Mouse (Mus musculus): ENCODE results near the gene Hdhd3. TPM values are rescaled to one million over a fixed set of nuclear protein-coding genes. Genes with fewer than 3 reads are reported as not detected.

Gene Hdhd3
- polyA plus RNA-seq, 1 experiment: 7.0 TPM

- TF ChIP-seq POLR2A (IDR thresholded peaks at IDR 0.05; ENCODE audit: control insufficient read depth, extremely low read depth, insufficient read depth, low read length, poor library complexity) (no peak), CTCF (IDR thresholded peaks at IDR 0.05; ENCODE audit: borderline replicate concordance, control insufficient read depth, extremely low read depth, insufficient read depth, low read length, poor library complexity) (no peak)
- no peak overlapping the region for H3K4me3 ChIP-seq (ENCODE audit: control insufficient read depth, insufficient read depth, low read length)
- WGBS: 92% methylated on average over 2 of the region's 2 CpGs
- no peaks in the 10 kb centered on the region for H3K36me3 ChIP-seq (ENCODE audit: control insufficient read depth, insufficient read depth, low read length)
- peaks cover 16% of the 10 kb centered on the region for H3K4me1 ChIP-seq (replicated peaks; ENCODE audit: control insufficient read depth, insufficient read depth, low read length)
- no peaks in the 10 kb centered on the region for H3K27me3 ChIP-seq (ENCODE audit: control insufficient read depth, insufficient read depth, low read length)
- no peak for DNase-seq
- no peak overlapping the region for H3K27ac ChIP-seq (ENCODE audit: control insufficient read depth, insufficient read depth, low read length)
Observed at GRCm38 (mm10) chr4:62472071-62472470, 31.2 kb downstream of the Hdhd3 start.

- Histone ChIP-seq H3K27me3 (ENCODE audit: control insufficient read depth, insufficient read depth, low read length) (no peaks in the 10 kb centered on the region), H3K4me3 (ENCODE audit: control insufficient read depth, insufficient read depth, low read length) (peak within 1 kb of the TSS; percentile 53), H3K27ac (ENCODE audit: control insufficient read depth, insufficient read depth, low read length) (no peak within 1 kb of the TSS), H3K36me3 (ENCODE audit: control insufficient read depth, insufficient read depth, low read length) (no peaks in the 10 kb centered on the region), H3K4me1 (replicated peaks; ENCODE audit: control insufficient read depth, insufficient read depth, low read length) (peaks cover 8% of the 10 kb centered on the region)
- 2% methylated on average over 30 of the region's 30 CpGs for WGBS
- DNase-seq: peak; percentile 78
- no peak for TF ChIP-seq POLR2A (IDR thresholded peaks at IDR 0.05; ENCODE audit: control insufficient read depth, extremely low read depth, insufficient read depth, low read length, poor library complexity)
- TF ChIP-seq CTCF (IDR thresholded peaks at IDR 0.05; ENCODE audit: borderline replicate concordance, control insufficient read depth, extremely low read depth, insufficient read depth, low read length, poor library complexity): no peak
Observed at GRCm38 (mm10) chr4:62470598-62471051, 32.6 kb downstream of the Hdhd3 start, which contains the start of gene Wdr31. Wdr31 (minus strand) TSS chr4:62470896.

GRCm38 (mm10) chr4:62468158-62468557, 35.1 kb downstream of the Hdhd3 start:
- Histone ChIP-seq H3K27ac (ENCODE audit: control insufficient read depth, insufficient read depth, low read length) (no peak overlapping the region), H3K27me3 (ENCODE audit: control insufficient read depth, insufficient read depth, low read length) (no peaks in the 10 kb centered on the region), H3K4me1 (replicated peaks; ENCODE audit: control insufficient read depth, insufficient read depth, low read length) (peaks cover 3% of the 10 kb centered on the region), H3K36me3 (ENCODE audit: control insufficient read depth, insufficient read depth, low read length) (no peaks in the 10 kb centered on the region), H3K4me3 (ENCODE audit: control insufficient read depth, insufficient read depth, low read length) (no peak overlapping the region)
- no peak for DNase-seq
- WGBS: 96% methylated on average over 1 of the region's 1 CpGs
- TF ChIP-seq CTCF (IDR thresholded peaks at IDR 0.05; ENCODE audit: borderline replicate concordance, control insufficient read depth, extremely low read depth, insufficient read depth, low read length, poor library complexity) (no peak), POLR2A (IDR thresholded peaks at IDR 0.05; ENCODE audit: control insufficient read depth, extremely low read depth, insufficient read depth, low read length, poor library complexity) (no peak)

GRCm38 (mm10) chr4:62463124-62463523, 40.1 kb downstream of the Hdhd3 start:
- no peak overlapping the region for H3K4me3 ChIP-seq (ENCODE audit: control insufficient read depth, insufficient read depth, low read length)
- H3K27me3 ChIP-seq (ENCODE audit: control insufficient read depth, insufficient read depth, low read length): no peaks in the 10 kb centered on the region
- 96% methylated on average over 2 of the region's 2 CpGs for WGBS
- H3K36me3 ChIP-seq (ENCODE audit: control insufficient read depth, insufficient read depth, low read length): no peaks in the 10 kb centered on the region
- no peak for DNase-seq
- H3K27ac ChIP-seq (ENCODE audit: control insufficient read depth, insufficient read depth, low read length): no peak overlapping the region
- TF ChIP-seq POLR2A (IDR thresholded peaks at IDR 0.05; ENCODE audit: control insufficient read depth, extremely low read depth, insufficient read depth, low read length, poor library complexity) (no peak), CTCF (IDR thresholded peaks at IDR 0.05; ENCODE audit: borderline replicate concordance, control insufficient read depth, extremely low read depth, insufficient read depth, low read length, poor library complexity) (no peak)
- no peaks in the 10 kb centered on the region for H3K4me1 ChIP-seq (replicated peaks; ENCODE audit: control insufficient read depth, insufficient read depth, low read length)

GRCm38 (mm10) chr4:62460348-62460747, 42.9 kb downstream of the Hdhd3 start:
- no peaks in the 10 kb centered on the region for H3K27me3 ChIP-seq (ENCODE audit: control insufficient read depth, insufficient read depth, low read length)
- H3K27ac ChIP-seq (ENCODE audit: control insufficient read depth, insufficient read depth, low read length): no peak overlapping the region
- 97% methylated on average over 8 of the region's 8 CpGs for WGBS
- no peak for DNase-seq
- 0 out of 2 replicates have a peak, but pooled peaks cover 2% of the 10 kb centered on the region for H3K4me1 ChIP-seq (replicated peaks; ENCODE audit: control insufficient read depth, insufficient read depth, low read length)
- no peak for TF ChIP-seq CTCF (IDR thresholded peaks at IDR 0.05; ENCODE audit: borderline replicate concordance, control insufficient read depth, extremely low read depth, insufficient read depth, low read length, poor library complexity)
- TF ChIP-seq POLR2A (IDR thresholded peaks at IDR 0.05; ENCODE audit: control insufficient read depth, extremely low read depth, insufficient read depth, low read length, poor library complexity): no peak
- no peaks in the 10 kb centered on the region for H3K36me3 ChIP-seq (ENCODE audit: control insufficient read depth, insufficient read depth, low read length)
- no peak overlapping the region for H3K4me3 ChIP-seq (ENCODE audit: control insufficient read depth, insufficient read depth, low read length)

GRCm38 (mm10) chr4:62459081-62459480, 44.2 kb downstream of the Hdhd3 start:
- no peak for TF ChIP-seq CTCF (IDR thresholded peaks at IDR 0.05; ENCODE audit: borderline replicate concordance, control insufficient read depth, extremely low read depth, insufficient read depth, low read length, poor library complexity)
- Histone ChIP-seq H3K27me3 (ENCODE audit: control insufficient read depth, insufficient read depth, low read length) (no peaks in the 10 kb centered on the region), H3K4me3 (ENCODE audit: control insufficient read depth, insufficient read depth, low read length) (no peak overlapping the region), H3K4me1 (replicated peaks; ENCODE audit: control insufficient read depth, insufficient read depth, low read length) (0 out of 2 replicates have a peak, but pooled peaks cover 2% of the 10 kb centered on the region), H3K27ac (ENCODE audit: control insufficient read depth, insufficient read depth, low read length) (no peak overlapping the region), H3K36me3 (ENCODE audit: control insufficient read depth, insufficient read depth, low read length) (no peaks in the 10 kb centered on the region)
- 96% methylated on average over 3 of the region's 3 CpGs for WGBS
- no peak for DNase-seq

GRCm38 (mm10) chr4:62454995-62455394, 48.3 kb downstream of the Hdhd3 start:
- Histone ChIP-seq H3K27me3 (ENCODE audit: control insufficient read depth, insufficient read depth, low read length) (no peaks in the 10 kb centered on the region), H3K4me1 (replicated peaks; ENCODE audit: control insufficient read depth, insufficient read depth, low read length) (0 out of 2 replicates have a peak, but pooled peaks cover 2% of the 10 kb centered on the region), H3K27ac (ENCODE audit: control insufficient read depth, insufficient read depth, low read length) (no peak overlapping the region), H3K4me3 (ENCODE audit: control insufficient read depth, insufficient read depth, low read length) (no peak overlapping the region), H3K36me3 (ENCODE audit: control insufficient read depth, insufficient read depth, low read length) (no peaks in the 10 kb centered on the region)
- no peak for TF ChIP-seq POLR2A (IDR thresholded peaks at IDR 0.05; ENCODE audit: control insufficient read depth, extremely low read depth, insufficient read depth, low read length, poor library complexity)
- TF ChIP-seq CTCF (IDR thresholded peaks at IDR 0.05; ENCODE audit: borderline replicate concordance, control insufficient read depth, extremely low read depth, insufficient read depth, low read length, poor library complexity): no peak
- peak; percentile 55 for DNase-seq
- WGBS: 52% methylated on average over 5 of the region's 5 CpGs

Other genes starting within 250 kb of the Hdhd3 start
- gene Slc31a2, start 240.9 kb downstream of the Hdhd3 start, polyA plus RNA-seq (2012; rRNA removed): 19.0 and 21.6 TPM in 2 replicates
- 59.3 and 59.5 TPM in 2 replicates for gene Fkbp15, start 142.9 kb downstream of the Hdhd3 start, polyA plus RNA-seq (2012; rRNA removed)
- gene Slc31a1, start 142.7 kb downstream of the Hdhd3 start, polyA plus RNA-seq (2012; rRNA removed): 10.5 TPM in 2 replicates
- gene Cdc26, start 94.8 kb downstream of the Hdhd3 start, polyA plus RNA-seq (2012; rRNA removed): 51.0 and 54.3 TPM in 2 replicates
- gene Prpf4, start 94.7 kb downstream of the Hdhd3 start, polyA plus RNA-seq (2012; rRNA removed): 21.1 and 23.9 TPM in 2 replicates
- gene Rnf183, start 68.2 kb downstream of the Hdhd3 start, polyA plus RNA-seq (2012; rRNA removed): 23.7 and 25.8 TPM in 2 replicates
- gene Wdr31, start 32.6 kb downstream of the Hdhd3 start, polyA plus RNA-seq (2012; rRNA removed): 1.6 and 1.9 TPM in 2 replicates
- gene Bspry, start 23.4 kb downstream of the Hdhd3 start, polyA plus RNA-seq (2012; rRNA removed): 19.7 and 19.8 TPM in 2 replicates
- 56.2 and 75.9 TPM in 2 replicates for gene Alad, start 16.5 kb upstream of the Hdhd3 start, polyA plus RNA-seq (2012; rRNA removed)
- 18.0 and 20.9 TPM in 2 replicates for gene Pole3, start 21.6 kb upstream of the Hdhd3 start, polyA plus RNA-seq (2012; rRNA removed)
- 0.15 and 0.16 TPM in 2 replicates for gene 4933430I17Rik, start 21.9 kb upstream of the Hdhd3 start, polyA plus RNA-seq (2012; rRNA removed)
- 61.1 and 81.3 TPM in 2 replicates for gene Rgs3, start 56.4 kb upstream of the Hdhd3 start, polyA plus RNA-seq (2012; rRNA removed)